Mouse (Mus musculus) cerebellum, adult 8-10 months (tissue): Measurements from ENCODE around the gene Tmco2.
"Not testable (repeated sequence)": the region's sequence is repeated elsewhere in the genome, so short reads cannot be mapped to it uniquely, and the experiment has no call there.

ENCODE experiments used
- DNase-seq: peaks from one replicate; pipeline ENCODE4 v3.0.0; 2022

Gene Tmco2

DNA sequence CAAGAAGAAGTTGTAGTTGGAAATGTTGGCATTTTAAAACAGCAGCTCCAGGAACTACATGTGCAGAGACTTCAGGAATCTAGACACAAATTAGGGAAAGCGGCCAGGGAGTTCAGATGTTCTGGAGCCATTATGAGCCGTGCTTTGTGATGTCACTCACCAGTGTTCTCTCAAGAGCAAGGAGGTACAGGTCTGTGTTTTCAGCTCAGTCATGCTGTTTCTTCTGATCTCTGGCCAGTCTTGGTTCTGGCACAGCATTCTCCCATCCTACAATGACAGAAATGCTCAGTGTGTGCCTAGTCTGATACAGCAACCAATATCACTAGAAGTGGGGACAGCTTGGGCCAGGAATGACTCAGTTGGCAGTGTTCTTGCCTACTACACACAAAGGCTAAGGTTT lies at the start of gene Tmco2:
Tmco2 (minus strand) TSS at position 101 of the 400 bp plus-strand sequence.
- no peak for DNase-seq

DNA sequence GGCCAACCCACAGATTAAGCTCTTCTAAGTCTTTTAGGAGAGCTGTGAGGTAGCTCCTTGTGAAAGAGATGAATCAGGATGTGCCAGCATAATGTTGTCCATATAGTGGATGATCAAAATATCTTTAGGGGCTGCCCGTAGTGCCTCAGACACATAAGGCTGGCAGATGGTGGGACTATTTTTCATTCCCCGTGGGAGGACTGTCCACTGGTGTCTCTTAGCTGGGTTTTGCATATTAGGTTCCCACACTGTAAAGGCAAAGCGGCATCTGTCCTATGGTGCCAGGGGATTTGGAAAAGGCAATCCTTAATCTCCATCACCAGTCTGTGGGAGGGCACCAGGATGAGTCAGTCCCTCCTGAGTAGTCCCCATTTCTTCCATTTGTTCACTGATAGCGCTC lies 5.7 kb downstream of the Tmco2 start:
- no peak for DNase-seq

- peak; percentile 89 for DNase-seq
Measured at GRCm38 (mm10) chr4:121097650-121098378, 11.2 kb downstream of the Tmco2 start, which contains the start of gene Zmpste24. Zmpste24 (minus strand) TSS chr4:121098241.

DNA sequence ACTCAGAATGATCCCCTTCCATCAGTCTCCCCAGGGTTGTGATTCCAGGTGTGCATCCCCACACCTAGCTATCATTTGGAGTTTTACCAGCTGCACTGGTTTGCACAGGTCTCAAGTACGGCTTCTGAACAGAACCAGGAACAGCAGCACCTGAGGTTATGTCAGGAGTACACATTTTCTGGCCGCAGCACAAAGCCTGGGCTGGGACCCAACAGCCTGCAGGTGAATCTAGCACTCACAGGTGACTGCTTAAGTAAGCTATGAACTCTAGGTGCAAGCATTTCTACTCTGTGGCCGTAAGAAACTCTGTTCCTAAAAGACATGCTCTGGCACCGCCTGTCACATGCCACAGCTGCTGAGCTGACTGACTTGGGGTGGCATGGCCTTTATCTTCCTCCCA lies 18.8 kb downstream of the Tmco2 start:
- no peak for DNase-seq

DNA sequence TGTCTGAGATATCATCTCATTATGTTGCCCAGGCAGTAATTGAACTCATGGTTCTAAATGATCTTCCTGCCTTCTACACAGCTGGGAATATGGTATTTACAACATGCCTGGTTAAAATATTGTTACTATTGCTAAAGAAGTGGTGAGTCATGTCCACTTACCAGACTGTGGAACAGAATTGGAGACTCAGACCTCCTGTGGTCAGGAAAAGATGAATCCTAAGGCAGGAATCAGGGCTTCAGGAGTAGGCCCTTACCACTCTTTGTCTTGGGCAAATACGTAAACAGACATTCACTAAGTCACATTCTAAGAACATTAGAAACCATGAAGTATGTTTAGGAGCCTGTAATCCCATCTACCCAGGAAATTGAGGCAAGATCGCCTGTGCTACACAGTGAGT lies 20.3 kb downstream of the Tmco2 start:
- DNase-seq = no peak

GRCm38 (mm10) chr4:121084506-121084905 lies 24.5 kb downstream of the Tmco2 start:
- DNase-seq = no peak

GRCm38 (mm10) chr4:121080395-121080794 lies 28.6 kb downstream of the Tmco2 start:
- no peak for DNase-seq

- no peak for DNase-seq
Measured at GRCm38 (mm10) chr4:121077915-121078646, 30.9 kb downstream of the Tmco2 start.

DNA sequence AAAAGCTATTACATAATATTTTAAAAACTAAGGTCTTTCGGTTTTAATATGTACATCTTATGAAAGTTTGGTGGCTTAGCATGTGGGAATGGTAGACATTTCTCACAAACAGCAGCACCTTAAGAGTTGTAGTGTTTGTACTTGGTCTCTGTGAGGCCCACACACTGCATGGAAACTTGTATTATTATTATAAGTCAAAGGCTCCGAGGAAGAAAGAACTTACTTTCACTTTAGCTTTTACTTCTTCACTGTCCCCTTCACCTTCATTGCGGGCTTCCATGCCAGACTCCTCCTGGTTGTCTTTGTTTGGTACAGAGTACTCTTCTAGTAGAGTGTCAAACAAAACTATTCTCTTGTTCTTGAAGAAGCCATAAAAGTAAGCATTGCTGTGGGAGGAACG lies 34.8 kb downstream of the Tmco2 start:
- DNase-seq = no peak

DNA sequence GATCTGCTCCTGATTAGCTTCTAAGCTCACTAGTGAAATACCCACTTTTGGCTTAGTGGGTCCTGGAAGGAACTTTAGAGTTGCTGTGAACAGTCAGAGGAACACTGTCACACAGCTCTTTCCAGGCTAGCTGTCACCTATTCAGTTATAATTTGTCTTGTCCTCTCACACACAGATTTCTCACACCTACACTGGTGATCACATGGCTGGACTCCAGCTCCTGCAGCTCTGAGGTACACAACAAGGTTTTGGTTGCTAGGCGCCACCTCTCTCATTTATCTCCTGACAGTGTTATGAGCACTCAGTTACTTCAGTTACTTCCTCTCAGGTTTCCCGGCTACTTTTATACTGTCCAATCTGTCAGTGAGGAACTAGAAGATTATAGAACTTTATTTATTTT lies 43.7 kb downstream of the Tmco2 start:
- DNase-seq = no peak

- DNase-seq = not testable (repeated sequence)
Measured at GRCm38 (mm10) chr4:121059218-121059617, 49.8 kb downstream of the Tmco2 start.

GRCm38 (mm10) chr4:121057032-121057431 lies 52.0 kb downstream of the Tmco2 start:
- DNase-seq = no peak

DNA sequence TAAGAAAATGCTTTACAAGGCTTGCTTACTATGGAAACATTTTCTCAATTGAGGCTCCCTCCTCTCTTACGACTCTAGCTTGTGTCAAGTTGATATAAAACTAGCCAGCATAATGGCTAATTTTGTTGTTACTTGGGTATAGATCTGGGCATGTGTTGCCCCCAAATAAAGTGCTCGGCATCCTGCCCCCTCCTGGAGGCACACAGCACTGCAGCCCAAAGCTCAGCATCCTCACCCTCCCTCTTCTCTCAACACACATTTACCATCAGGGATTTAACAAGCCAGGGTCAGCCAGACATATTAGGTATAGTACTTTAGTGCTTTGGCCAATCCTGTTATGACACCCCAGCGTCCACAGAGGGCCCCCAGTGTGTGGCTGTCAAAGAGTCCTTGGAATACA lies 52.7 kb downstream of the Tmco2 start:
- no peak for DNase-seq
